Mouse (Mus musculus): Measurements from ENCODE around the gene Glrb.

Gene Glrb

GRCm38 (mm10) chr3:80913111-80913778 lies at the start of gene Glrb:
Gene Glrb, minus strand, starts transcription at chr3:80913660.
- DNase-seq (ENCODE audit: low spot score in 2 of 2): peak; percentile 15 to 56

DNA sequence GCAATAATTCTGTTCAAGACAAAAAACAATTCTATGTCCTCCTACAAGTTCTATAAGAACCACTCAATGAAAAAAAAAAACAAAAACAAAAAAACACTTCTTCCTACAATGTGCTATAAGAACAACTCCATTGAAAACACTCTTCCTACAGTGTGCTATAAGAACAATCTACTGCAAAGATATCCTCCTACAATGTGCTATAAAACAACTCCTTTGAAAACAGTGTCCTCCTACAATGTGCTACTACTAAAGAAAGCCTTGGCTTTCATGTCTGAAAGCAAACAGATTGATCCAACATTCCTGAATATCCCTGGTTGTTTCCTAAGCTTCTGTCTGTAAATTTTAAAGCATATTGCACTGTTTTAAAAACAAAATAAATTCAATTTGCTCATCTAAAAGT lies 46.5 kb upstream of the Glrb start:
- no peak for DNase-seq (ENCODE audit: low spot score in 2 of 2)

GRCm38 (mm10) chr3:80958591-80958990 lies 45.1 kb upstream of the Glrb start:
- peak; percentile 6 to 27 for DNase-seq (ENCODE audit: low spot score in 2 of 2)

DNA sequence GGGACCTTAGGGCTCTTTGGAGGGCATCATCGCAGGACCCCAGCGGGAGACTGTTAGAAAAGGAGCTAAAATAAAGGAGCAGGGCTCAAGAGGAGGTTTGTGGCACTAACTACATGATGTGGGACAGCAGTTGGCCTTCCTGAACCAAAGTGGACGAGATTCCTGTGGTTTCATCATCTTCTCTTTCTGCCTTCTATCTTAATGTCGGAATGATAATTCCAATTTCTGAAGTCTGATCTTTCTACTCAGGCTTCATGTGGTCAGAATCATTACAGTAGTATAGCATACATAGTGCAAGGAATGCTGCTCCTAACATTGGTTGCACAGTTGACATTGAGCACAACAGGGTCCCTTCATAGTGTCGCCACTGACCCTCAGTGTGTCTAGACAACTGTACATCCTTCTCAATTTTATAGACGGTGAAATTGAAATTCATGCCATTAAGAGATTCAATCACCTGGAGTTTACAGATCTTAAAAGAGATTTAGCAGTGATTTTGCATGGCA lies 372 bp upstream of the Glrb start:
- no peak for DNase-seq (ENCODE audit: low spot score in 2 of 2)

- no peak for DNase-seq (ENCODE audit: low spot score in 2 of 2)
Measured at GRCm38 (mm10) chr3:80894745-80895480, 18.5 kb downstream of the Glrb start.

- DNase-seq (ENCODE audit: low spot score in 2 of 2): no peak
Measured at GRCm38 (mm10) chr3:80894328-80894727, 19.1 kb downstream of the Glrb start.

- DNase-seq (ENCODE audit: low spot score in 2 of 2): no peak
Measured at GRCm38 (mm10) chr3:80893055-80893690, 20.3 kb downstream of the Glrb start.

DNA sequence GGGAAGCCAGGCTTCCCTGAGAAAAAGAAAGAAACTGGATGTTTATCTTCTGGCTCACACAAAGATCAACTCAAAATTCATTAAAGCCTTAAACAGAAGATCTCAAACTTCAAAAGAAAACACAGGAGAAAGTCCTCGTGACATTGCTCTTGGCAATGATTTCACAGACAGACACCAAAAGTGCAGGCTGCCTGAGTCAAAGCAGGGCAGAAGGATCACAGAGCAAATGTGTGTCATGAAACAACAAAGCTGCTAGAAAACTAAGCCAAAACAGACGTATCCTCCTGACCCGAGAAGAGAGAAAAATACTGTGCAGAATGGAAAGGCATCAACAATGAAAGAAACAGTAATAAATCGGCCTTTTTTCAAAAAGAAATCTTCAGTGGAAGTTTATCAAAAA lies 22.4 kb downstream of the Glrb start:
- DNase-seq (ENCODE audit: low spot score in 2 of 2): no peak

- DNase-seq (ENCODE audit: low spot score in 2 of 2): no peak
Measured at GRCm38 (mm10) chr3:80885174-80885573, 28.3 kb downstream of the Glrb start.

- no peak for DNase-seq (ENCODE audit: low spot score in 2 of 2)
Measured at GRCm38 (mm10) chr3:80883601-80884000, 29.9 kb downstream of the Glrb start.

DNA sequence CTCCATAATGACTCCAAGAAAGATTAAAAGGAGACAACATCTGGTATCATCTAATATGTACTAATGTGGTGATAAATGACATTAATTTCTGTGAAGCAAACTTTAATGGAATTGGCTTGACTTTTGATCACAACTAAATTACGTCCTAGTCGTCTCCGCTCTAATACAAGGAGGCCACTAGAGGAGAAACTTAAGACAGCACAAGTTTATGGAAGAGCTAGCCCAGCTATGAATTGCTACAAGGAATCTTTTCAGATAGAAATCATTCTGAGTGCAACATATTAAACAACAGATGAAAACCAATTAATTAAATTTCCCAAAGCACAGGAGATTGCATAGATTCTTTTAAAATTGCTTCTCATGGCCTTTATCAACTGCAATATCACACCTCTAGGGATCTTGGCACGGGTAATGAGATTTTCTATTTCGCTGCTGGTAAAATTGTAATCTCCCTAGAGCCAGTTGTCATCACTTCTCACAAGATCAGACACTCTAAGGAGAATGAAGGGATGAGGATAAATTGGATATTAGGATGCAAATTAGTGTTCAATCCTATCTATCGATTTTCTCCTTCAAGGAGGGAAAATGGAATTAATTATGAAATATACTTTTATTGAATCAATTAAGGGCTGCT lies 32.7 kb downstream of the Glrb start:
- DNase-seq (ENCODE audit: low spot score in 2 of 2): no peak

- DNase-seq (ENCODE audit: low spot score in 2 of 2): no peak
Measured at GRCm38 (mm10) chr3:80878571-80878970, 34.9 kb downstream of the Glrb start.

- no peak for DNase-seq (ENCODE audit: low spot score in 2 of 2)
Measured at GRCm38 (mm10) chr3:80874690-80875353, 38.6 kb downstream of the Glrb start.

DNA sequence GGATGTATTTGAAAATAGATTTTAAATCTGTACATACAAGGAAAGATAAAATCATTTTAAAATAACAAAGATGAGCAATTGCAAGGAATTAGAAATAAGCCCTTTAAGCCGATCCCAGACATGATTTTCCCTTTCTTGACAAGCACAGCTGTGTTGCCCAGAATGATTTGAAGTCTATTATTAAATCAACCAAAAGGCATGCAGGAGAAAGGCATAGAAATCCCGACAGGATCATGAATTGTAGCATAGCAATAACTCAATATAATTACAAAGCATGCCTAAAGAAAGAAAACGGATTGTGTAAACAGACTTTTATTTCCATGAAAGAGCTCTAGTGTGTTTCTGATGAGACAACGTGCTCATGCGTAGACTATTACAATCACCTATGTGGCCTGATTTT lies 39.4 kb downstream of the Glrb start:
- no peak for DNase-seq (ENCODE audit: low spot score in 2 of 2)

DNA sequence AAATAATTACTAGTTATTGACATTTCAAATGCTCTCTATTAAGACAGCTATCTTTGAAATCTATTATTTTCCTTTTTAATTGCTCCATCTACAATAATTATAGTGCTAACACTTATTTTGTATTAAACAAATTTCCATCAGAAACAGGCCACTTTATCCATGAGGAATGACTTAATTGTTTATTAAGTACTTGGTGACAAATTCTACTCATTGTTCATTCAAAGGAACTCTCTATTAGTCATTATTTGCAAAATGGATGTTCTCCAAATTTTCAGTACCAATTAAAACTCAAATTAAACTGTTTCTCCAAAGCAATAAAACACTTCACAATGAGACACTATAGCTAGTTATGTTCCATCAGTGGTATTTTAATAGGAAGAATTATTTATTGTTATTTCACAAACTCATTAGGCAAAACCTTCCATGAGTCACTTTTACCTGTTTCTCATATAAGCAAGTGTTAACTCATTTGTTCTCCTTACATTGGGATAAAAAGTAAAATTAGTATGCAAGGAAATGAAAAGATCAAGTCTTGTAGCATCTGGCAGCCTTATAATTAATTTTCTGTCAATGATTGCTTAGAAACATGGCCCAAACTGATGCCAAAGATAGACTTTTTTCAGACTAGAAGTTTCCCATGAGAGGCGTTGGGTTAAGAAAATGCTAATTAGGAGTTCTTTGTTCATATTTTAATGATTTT lies 41.8 kb downstream of the Glrb start:
- no peak for DNase-seq (ENCODE audit: low spot score in 2 of 2)

DNA sequence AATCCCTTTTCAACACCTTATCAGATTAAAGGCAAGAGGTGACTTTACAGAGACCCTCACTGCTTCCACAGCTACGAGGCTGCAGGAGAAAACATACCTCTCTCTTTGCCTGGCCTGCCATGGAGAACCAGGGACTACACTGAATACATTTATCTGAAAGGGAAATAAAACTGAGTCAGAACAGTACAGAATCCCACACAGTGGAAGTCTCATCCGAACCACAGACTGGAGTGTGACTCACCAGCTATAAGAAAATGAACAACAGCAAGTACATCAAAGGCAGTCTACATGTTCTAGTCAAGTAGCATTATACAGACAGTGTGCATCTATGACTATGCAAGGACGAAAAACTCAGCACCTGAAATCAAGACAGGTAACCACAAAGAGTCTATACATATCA lies 46.1 kb downstream of the Glrb start:
- no peak for DNase-seq (ENCODE audit: low spot score in 2 of 2)

DNA sequence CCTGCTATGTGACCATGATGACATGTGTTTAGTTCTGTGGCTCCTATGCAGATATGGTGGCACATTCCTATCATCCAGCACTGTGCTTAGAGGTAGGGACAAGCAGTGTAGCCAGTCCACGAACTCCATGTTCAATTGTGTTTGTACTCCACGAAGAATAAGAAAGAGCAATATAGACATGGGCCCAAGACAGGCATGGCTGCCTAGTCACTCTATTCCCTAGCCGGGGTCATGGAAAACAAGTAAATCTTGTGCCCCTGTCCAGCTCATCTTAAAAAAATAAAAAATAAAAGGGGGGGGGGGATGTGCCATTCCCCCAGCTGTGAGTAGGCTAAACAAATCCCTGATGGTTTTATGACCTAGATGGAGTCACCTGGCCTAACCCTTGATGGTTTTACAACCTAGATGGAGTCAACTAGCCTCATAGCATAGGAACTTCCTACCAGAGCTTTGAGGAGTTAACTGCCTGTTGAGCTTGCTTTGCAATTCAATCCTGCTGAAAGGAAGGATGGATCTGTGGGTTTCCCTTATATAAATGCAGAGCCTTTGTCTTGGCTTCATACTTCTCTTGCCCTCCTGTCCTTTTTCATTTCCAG lies 60.5 kb downstream of the Glrb start:
- no peak for DNase-seq (ENCODE audit: low spot score in 2 of 2)

- no peak for DNase-seq (ENCODE audit: low spot score in 2 of 2)
Measured at GRCm38 (mm10) chr3:80850947-80851346, 62.5 kb downstream of the Glrb start.

DNA sequence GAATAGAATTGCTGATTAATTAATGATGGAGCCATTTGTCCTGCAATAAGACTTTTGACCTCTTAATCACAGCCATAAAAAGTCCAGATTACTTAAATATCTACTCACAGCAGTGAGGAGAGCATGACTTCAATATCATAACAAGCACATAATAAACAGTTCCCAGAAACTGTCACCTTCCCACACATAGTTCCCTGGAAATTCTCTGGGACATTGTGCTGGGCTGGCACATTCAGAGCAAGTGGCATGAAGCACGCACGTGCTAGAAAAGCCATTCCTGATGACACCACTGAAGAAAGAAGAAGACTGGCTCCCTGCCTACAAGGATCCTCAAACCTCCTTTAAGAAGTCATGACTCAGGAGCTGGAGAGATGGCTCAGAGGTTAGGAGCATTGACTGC lies 67.8 kb downstream of the Glrb start:
- no peak for DNase-seq (ENCODE audit: low spot score in 2 of 2)

DNA sequence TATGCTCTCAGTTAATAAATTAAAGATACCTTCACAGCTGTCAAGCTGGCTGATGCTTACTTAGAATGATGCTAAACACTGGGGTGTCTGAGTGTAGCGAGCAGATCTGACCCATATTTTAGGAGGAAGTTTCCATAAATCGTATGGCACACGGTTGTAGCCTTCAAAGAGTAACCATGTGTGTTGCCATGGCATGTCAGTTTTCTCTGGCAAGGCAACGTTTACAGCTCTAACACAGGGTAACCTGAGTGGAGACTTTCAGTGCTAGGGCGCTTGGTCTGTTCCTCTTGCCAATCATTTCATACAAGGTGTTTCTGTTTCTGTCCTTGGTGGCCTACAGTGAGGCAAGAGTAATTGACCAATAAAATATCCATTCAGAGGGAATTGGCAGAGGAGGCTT lies 73.6 kb downstream of the Glrb start:
- DNase-seq (ENCODE audit: low spot score in 2 of 2): no peak

DNA sequence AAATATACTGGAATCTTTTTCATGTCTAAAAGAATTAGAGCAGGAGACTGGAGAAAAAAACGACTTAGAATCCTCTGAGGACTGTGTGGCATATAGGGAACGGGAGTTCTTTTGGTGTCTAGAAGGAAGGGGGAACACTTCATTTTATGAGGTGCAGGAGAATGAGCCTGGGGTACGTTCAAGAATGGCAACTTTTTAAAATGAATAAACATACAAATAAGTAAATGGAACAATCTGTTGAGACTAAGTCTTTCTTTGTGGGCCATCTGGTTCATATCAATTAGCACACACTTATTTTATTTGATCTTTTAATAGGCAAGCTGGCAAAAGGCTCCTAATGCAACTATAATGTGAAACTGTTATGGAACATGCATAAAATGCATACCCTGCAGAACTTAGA lies 75.9 kb downstream of the Glrb start:
- DNase-seq (ENCODE audit: low spot score in 2 of 2): no peak

Measured in frontal cortex, postnatal 10 days (tissue).